Mouse (Mus musculus) gastrocnemius, postnatal 4 days (tissue): Measurements from ENCODE around the gene Rfesd. TPM values are rescaled to one million over a fixed set of nuclear protein-coding genes. Genes with fewer than 3 reads are reported as not detected.
A peak's percentile ranks its signal among the peaks of the same experiment; 100 is the strongest.

Source experiments
- DNase-seq, 2 experiments: peaks; one replicate each; pipeline ENCODE4 v3.0.0; 2021 to 2022; ENCODE audit warnings: low spot score in 2 of 2, mixed read lengths in 2 of 2
- total RNA-seq, 2 experiments: library from RNA; stranded (reverse); gene quantifications; 2 replicates each; pipeline ENCODE4 v1.2.3; 2021

The Rfesd gene
- total RNA-seq, 2 experiments from 2014 or later, result 10.1 to 13.3 TPM

- DNase-seq, result peak in 1 of 2 experiments; percentile 15
Observed at GRCm38 (mm10) chr13:75988096-75988495, 30.4 kb downstream of the Rfesd start.

- no peak for DNase-seq
Observed at GRCm38 (mm10) chr13:75981901-75982300, 36.6 kb downstream of the Rfesd start.

- no peak for DNase-seq
Observed at GRCm38 (mm10) chr13:75976649-75977048, 41.9 kb downstream of the Rfesd start.

GRCm38 (mm10) chr13:75976218-75976617 lies 42.3 kb downstream of the Rfesd start:
- no peak for DNase-seq

GRCm38 (mm10) chr13:75975629-75976028 lies 42.9 kb downstream of the Rfesd start:
- no peak for DNase-seq

GRCm38 (mm10) chr13:75974481-75974880 lies 44.0 kb downstream of the Rfesd start:
- DNase-seq, result no peak

GRCm38 (mm10) chr13:75966850-75967249 lies 51.7 kb downstream of the Rfesd start, which contains the start of gene Spata9:
TSS of gene Spata9 (plus strand) at chr13:75967150.
- DNase-seq, result no peak

GRCm38 (mm10) chr13:75955357-75955992 lies 63.0 kb downstream of the Rfesd start:
- no peak for DNase-seq

Other genes with a start within 250 kb of the Rfesd start
- gene Glrx, start 178.9 kb downstream of the Rfesd start, total RNA-seq, result 10 to 100 TPM; 32.5 to 32.7 TPM
- gene Rhobtb3, start 74.8 kb downstream of the Rfesd start, total RNA-seq, result 10 to 100 TPM; 40.1 to 43.0 TPM
- under 1 TPM in 1 of 2 experiments, not detected in 1; 0.56 TPM for gene Spata9, start 51.6 kb downstream of the Rfesd start, total RNA-seq
- gene Gpr150, start 38.3 kb upstream of the Rfesd start, total RNA-seq, result not detected
- 1 to 10 TPM; 5.4 to 6.9 TPM for gene Arsk, start 79.9 kb upstream of the Rfesd start, total RNA-seq
- 10 to 100 TPM; 17.5 to 19.4 TPM for gene Ttc37, start 80.0 kb upstream of the Rfesd start, total RNA-seq